Mouse (Mus musculus) ovary, adult 18-20 months (tissue): Measurements from ENCODE around the gene Ttll3.

Experiments used
- DNase-seq: peaks from one replicate; pipeline ENCODE4 v3.0.0; 2022; ENCODE audit warnings: low spot score, mixed read lengths

The Ttll3 gene

GRCm38 (mm10) chr6:113379246-113379645, 9.8 kb upstream of the Ttll3 start:
- no peak for DNase-seq

GRCm38 (mm10) chr6:113380480-113380879, 8.6 kb upstream of the Ttll3 start:
- no peak for DNase-seq

- no peak for DNase-seq
These were observed 4.6 kb upstream of the Ttll3 start for GRCm38 (mm10) chr6:113384351-113384927.

DNA sequence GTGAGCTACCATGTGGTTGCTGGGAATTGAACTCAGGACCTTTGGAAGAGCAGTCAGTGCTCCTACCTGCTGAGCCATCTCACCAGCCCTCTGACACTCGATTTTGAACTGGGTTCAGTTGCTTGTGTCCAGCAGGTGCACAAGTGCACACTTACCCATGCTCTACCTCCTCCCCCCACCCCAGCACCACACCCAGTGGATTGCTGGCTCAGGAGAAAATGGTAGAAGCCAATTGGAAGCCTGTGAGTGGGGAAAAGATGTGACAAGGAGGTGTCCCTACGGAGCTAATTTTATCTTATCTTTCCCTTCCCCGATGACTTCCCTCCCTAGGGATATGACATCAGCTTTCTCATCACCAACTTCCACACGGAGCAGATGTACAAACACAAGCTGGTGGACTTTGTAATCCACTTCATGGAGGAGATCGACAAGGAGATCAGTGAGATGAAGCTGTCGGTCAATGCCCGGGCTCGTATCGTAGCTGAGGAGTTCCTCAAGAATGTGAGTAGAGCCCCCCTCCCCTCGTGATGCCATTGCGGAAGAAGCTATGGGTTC, 3.8 kb upstream of the Ttll3 start:
- no peak for DNase-seq

- DNase-seq = peak; percentile 44
These were observed 3.0 kb upstream of the Ttll3 start for GRCm38 (mm10) chr6:113386025-113386424.

GRCm38 (mm10) chr6:113390715-113391114, 1.7 kb downstream of the Ttll3 start:
- DNase-seq = no peak

- DNase-seq = no peak
These were observed 2.9 kb downstream of the Ttll3 start for GRCm38 (mm10) chr6:113392015-113392386.

DNA sequence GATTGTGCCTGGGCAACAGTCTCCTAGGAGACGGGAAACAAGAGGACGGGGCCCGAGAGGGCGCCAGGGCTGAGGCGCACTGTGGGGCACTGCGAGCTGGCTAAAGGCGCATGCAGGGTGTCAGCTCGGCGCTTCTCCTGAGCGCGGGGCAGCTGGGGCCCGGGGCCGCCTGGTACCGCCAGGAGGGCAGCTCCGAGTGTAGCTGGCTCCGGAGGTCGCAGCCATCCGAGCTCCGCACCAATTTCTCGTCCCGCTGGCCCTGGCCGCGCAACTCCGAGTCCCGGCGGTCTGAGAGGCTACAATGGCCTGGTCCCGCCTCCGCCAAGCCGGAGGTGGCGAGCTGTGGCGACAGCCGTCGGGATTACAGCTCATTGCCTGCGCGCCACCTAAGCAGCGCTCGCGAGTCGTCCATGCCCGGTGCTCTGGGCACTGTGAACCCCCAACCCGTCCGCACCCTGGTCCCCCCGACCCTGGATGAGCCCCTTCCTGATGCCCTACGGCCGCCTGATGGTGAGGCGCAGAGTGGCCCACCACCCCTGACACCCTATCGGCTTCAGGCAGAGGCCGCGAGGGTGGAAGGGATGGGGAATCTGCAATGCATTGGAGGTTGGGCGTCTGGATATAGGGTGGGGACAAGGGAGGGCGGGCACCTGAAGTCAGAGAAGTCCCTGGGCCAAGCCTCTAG, 3.5 kb downstream of the Ttll3 start:
- DNase-seq = peak; percentile 53

GRCm38 (mm10) chr6:113393951-113394350, 4.9 kb downstream of the Ttll3 start:
- DNase-seq = no peak

- no peak for DNase-seq
These were observed 5.8 kb downstream of the Ttll3 start for GRCm38 (mm10) chr6:113394811-113395210.

DNA sequence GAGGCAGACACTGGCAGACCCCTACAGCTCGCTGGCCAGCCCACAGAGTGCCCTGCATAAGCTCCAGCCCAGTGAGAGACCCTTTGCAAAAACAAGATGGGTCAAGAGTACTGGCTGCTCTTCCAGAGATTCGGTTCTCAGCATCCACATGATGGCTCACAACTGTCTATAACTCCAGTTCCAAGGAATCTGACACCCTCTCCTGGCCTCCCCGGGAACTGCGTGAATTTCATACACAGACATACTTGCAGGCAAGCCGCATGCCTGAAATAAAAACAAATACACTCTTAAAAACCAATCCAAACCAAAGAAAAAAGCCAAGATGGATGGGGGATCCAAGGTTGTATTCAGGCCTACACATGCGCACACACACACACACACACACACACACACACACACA, 6.4 kb downstream of the Ttll3 start:
- DNase-seq = no peak

- no peak for DNase-seq
These were observed 7.4 kb downstream of the Ttll3 start for GRCm38 (mm10) chr6:113396270-113397030.

GRCm38 (mm10) chr6:113402094-113402493, 13.0 kb downstream of the Ttll3 start:
- DNase-seq = no peak

GRCm38 (mm10) chr6:113404649-113405448, 15.8 kb downstream of the Ttll3 start:
- DNase-seq = no peak

DNA sequence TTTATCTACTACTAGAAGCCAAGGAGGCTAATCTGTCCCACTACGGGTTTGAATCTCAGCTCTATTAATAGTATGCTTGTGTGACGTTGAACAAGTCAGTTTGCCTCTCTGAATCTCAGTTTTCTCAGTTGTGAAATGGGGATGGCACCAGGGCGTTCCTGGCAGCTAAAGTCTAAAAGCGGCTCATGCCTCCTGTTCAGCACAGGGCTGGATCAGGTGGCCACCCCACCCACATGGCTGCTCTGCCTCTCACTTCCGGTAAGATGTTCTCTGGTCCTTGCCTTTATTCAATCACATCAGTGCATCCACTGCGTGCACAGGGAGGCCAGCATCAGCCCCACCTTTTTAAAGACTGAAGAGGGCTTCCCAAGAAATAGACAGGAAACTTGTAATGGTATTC, 16.4 kb downstream of the Ttll3 start:
- no peak for DNase-seq

GRCm38 (mm10) chr6:113406683-113407082, 17.6 kb downstream of the Ttll3 start:
- DNase-seq = no peak

DNA sequence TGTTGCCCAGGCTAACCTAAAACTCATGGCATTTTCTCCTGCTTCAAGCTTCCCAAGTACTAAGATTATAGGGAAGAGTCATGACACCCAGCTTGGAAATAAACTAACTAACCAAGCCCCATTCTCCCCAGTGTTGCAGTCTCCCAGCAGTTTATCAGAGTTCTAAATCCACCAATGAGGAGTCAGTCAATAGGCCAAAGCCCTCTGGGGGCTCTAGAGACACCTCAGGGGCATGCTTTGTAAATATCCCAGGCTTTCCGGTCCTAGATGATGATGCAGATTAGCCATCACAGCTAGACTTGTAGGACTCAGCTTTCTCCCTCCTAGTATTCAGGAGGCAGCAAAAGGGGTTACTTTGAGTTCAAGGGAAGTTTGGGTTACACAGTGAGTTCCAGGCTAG, 20.9 kb downstream of the Ttll3 start:
- DNase-seq = no peak

- DNase-seq = no peak
These were observed 27.4 kb downstream of the Ttll3 start for GRCm38 (mm10) chr6:113416416-113416815.

GRCm38 (mm10) chr6:113418441-113419198, 29.6 kb downstream of the Ttll3 start:
- DNase-seq = no peak

GRCm38 (mm10) chr6:113419199-113419587, 30.1 kb downstream of the Ttll3 start, which contains the start of gene Rpusd3:
Rpusd3 (minus strand) TSS chr6:113419340.
- peak; percentile 95 for DNase-seq

DNA sequence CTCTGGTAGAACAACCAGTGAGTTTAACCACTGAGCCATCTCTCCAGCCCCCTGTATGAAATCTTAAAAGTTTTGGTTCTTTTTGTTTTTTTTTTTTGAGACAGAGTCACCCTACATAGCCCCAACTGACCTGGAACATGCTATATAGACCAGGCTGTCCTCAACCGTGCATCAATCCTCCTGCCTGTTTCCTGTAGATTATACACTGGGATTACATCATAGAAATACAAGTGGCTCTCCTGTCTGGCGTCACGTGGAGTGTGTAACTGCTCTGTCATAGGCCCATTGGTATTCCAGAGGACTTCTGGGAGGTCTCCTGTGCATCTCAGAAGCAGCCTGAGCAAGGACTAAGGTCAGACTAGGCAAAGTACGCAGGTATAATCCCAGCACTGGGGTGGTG, 33.9 kb downstream of the Ttll3 start:
- DNase-seq = no peak
